Mouse (Mus musculus) MN1 (cell line): ENCODE measurements around the gene Btbd1.

Experiments
- DNase-seq: peaks from one replicate; pipeline ENCODE4 v3.0.0-alpha.2; 2016; ENCODE audit warnings: low spot score

Gene Btbd1

DNA sequence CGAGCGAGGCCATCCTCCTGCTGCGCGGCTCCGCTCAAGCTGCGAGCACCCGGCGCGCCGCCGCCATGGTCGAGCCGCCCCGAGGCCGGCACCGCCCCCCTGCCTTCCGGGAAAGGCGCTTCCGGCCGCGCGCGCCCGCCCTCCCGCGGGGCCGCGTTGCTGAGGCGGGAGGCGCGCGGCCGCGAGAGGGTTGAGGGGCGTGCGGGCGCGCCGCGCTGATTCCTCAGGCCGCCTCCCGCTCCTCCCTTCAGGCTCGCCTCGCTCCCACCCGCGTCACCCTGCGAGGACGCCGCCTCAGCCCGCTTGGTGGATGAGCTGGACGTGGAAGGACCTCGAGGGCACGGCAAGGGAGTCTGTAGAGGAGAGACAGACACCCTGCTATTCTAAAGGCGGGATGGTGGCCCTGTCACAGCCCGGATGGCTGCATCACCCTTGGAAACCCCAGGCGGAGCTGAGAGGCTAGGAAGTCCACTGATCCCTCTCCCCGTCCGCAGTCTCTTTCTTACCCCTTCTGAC lies at the start of gene Btbd1:
Gene Btbd1 (minus strand): TSS at position 53 of the 516 bp plus-strand sequence.
- peak; percentile 92 for DNase-seq

DNA sequence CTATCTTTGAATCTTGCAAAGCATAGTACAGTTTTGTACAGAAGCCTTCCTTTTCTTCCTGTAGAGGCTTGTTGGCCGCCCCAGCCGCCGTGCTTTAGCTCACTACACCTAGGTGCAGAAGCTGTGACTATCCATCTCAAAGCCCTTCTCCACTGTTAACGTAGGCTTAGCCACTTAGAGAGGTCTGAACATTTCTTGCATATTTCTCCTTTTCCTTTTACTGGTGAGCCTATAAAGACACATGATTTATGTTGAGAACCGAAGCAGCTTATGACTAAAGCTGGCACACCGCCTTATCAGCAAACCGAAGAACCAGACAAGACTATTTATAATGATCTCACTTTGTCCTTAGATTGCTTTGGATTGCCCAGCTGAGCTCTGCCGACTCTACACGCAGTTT lies 46.1 kb upstream of the Btbd1 start:
- no peak for DNase-seq

DNA sequence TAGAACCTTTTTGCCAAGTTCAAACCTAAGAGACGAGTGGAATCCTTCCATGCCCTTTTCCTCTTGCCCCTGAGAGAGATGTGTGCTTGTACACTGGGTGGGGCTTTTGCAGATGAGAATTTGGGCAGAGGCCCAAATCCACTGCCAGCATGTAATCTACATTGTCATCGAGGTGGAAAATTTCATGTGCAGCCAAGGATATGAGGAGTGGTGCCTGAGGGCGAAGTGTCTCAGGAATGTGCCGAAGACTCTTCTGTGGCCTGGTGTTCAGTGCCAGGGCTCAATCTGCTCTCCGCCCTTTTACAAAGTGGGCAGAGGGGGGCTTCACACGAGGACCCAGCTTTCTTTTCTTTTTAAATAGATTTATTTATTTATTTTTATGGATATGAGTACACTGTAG lies 45.4 kb upstream of the Btbd1 start:
- DNase-seq, result no peak

DNA sequence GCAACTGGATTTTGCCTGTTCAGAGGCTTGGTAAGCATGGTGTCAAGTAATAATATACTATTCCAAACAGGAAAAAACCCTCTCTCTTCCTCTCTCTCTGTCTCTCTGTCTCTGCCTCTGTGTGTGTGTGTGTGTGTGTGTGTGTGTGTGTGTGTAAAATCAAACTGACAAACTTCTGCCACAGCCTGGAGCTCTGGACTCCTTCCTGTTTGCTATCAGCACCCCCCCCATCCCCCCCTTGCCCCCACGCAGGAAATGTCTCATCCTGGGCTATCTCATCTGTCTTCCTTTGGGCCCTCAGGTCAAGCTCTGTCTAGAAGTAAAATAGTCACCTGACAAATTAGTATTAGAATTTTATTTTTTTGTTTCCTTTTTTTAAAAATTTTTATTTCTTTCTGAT lies 44.6 kb upstream of the Btbd1 start:
- no peak for DNase-seq

DNA sequence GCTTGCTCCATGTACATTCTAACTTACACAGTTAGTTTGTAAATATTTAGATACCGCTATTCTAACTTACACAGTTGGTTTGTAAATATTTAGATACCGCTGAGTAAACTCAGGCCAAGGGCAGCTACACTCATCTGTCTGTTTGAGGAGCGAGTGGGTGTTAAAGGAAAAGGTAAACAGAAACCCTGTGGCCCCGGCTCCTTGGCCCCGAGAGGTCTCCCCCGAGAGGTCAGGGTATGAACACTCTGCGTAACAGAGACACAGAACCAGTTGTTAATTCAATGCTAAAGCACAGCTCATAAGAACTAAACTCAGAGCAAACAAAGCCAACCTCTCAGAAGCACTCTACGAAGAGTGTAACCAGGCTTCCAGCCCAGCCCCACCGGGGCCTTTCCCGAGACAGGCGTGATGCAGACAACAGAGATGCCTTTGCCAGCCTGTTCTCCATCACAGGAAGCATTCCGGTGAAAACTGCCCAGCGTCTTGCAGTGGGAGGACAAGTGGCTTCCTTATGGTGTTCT lies 43.3 kb upstream of the Btbd1 start:
- no peak for DNase-seq

DNA sequence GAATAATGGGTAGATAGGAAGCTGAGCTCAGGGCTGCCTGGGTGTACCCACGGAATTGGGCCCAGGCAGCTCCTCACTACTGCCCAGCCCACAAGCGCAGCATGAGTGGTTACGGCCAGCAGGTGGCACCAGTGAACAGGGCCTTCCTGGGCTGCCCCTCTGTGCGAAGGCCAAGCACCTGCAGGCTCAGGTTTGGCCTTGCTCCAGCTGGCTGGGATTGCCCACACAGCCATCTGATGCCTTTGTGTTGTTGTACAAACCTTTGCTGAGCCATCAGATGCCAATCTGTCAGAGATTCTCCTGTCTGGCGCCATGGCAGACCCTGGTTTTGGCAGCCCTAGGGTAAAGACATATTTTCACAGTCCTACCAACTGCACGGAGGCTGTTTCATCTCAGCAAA lies 38.9 kb upstream of the Btbd1 start:
- peak; percentile 84 for DNase-seq

DNA sequence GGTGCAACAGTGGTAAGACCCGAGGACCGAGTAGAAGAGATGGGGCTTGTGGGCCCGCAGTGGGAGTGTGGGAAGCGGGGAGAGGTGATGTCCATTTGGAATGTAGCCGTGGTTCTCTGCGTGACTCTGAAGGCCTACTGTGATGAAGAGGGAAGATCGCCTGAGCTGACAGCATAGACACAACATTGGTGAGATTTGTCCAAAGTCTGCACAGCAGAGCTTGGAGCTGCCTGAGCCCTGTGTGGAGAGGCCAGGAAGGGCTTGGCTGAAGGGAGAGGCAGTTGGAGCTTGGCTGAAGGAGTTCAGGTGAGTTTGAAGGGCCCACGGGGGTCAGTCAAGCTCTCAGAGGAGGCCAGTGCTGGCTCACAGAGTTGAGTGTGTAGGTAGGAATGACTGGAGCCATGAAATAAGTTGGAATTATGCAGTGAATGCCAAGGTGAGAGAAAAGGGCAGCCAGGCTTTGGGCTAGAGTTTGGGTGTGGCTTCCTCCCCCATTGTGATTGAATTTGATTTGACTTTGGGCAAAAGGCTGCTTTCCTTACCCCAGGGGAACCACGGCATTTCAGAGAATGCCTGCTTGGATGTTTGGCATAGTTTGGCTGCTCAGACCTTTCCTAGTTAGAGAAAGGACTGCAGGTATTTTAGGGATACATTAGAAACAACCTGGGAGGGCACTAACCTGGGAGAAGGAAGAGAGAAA lies 38.1 kb upstream of the Btbd1 start:
- no peak for DNase-seq

DNA sequence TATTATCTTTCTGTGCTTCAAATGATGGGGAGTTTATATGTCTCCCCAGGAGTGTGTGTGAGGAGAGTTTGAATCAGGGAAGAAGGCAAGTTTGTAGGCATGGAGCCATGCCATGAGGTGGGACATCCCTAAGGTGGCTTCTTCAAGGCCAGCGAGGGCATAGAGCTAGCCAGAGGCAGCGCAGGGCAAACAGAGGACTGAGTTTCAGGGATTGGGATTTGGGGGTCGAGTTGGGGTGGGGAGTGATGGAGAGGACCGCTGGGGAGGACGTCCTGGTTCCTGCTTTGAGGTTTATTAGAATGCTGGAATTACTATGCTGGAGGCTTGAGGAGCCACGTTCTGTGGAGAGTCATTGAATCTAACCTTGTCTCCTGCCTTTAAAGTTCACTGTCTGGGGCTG lies 36.7 kb upstream of the Btbd1 start:
- no peak for DNase-seq

DNA sequence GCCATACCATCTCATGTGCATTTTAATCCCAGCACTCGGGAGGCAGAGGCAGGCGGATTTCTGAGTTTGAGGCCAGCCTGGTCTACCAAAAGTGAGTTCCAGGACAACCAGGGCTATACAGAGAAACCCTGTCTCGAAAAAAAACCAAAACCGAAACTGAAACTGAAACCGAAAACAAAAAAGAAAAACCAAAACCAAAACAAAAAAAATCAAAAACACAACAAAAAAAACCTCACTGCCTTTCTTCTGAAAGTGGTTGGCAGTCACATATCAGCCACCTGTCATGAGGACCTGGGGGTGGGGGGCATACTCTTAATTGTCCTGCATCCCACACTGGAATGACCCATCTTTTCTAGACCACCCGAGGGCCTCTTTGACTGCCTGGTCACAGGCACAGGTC lies 35.3 kb upstream of the Btbd1 start:
- DNase-seq, result no peak

DNA sequence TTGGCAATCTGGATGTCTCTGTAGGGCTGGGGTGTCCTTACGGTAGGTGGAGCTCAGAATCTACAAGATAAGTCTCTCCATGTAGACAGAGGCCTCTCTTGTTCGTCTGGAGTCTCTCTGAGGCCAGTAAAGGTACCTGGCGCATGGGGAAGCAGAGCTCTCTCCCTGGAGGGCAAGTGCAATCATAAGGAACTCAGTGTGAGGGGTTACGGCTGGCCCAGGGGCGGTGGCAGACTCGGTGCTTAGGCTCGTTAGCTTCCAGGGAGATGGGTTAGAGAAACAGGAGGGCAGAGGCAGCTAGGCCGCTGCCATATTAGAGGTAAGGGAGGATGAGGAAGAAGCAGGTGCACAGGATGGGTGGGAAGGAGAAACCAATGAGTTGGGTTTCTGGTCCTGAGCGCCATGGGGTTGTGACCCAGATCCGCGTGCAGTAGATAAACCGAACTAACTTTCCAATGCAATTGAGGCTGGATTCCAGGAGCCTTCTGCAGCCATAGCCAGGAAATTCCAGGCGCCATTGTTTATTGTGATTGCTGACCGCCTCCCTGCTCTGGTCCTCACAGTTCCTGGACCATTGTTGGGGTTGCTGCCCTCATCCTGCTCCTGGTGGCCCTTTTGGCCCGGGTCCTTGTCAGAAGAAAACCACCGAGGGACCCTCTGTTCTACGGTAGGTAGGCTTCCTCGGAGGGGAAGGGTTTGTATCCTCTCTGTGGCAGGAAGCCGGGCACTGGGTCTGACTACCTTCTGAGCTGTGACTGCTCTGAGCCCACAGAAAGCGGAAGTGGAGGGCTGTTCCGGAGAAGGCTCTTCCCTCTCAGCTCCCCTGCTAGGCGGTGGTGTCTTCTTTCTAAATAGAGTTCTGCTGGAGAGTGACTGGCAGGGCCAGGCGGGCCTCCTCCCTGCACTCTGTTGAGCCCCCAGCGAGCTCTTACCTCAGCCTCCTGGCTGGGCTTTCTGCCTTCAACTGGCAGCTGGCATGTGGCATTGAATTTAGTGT lies 33.7 kb upstream of the Btbd1 start:
- DNase-seq, result no peak

DNA sequence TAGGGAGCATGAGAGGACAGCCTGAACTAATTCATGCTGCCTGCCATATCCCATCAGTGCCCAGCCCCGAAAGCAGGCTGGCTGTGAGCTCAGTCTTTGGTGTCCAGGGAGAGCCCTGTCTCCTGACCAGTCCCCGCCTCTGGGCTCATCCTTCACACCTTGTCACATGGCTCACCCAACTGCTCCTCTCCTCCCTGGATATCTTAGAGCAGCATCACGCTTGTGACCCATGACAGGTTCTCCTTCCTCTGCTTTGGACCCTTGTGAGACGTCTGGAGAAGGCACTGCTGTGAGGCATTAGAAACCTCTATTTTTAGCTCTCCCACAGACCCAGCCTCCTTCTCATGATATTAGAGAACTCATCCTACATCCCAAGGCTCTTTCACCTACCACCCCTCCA lies 32.7 kb upstream of the Btbd1 start:
- no peak for DNase-seq

DNA sequence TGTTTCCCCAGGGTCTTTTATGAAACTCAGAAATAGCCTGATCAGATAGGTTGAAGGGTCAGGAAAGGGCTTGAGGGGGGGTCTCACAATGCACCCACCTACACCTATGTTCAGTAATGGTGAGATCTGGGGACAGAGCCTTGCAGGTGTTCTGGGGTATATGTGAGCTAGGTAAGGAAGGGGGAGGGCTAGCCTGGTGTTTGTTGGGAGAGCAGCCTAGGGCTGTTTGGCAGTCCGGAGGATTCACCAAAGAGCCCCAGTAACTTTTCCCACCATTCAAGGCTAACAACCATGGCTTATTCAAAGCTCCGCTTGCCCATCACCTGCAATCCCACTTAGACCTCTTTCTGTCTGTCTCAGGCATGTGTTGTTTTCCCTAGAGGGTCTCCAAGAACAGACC lies 32.2 kb upstream of the Btbd1 start:
- DNase-seq, result no peak

DNA sequence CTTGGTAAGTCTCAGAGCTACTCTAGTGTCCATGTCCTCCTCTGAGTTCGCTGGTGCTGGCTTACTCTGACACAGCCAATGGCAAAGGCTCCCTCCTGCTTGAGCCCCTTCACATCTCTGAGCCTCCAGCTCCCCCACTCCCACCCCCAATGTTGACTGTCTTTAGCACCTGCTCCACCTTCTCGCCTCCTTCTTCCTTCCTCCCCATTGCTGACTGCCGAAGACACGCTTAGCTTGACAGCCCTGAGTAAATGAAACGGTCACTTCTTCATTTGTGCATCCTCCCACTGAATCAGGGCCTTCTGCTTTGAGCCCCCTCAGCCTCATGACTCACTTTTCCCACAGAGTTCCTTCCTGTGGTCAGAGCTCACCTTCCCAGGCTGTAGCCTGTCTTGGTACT lies 31.8 kb upstream of the Btbd1 start:
- no peak for DNase-seq

DNA sequence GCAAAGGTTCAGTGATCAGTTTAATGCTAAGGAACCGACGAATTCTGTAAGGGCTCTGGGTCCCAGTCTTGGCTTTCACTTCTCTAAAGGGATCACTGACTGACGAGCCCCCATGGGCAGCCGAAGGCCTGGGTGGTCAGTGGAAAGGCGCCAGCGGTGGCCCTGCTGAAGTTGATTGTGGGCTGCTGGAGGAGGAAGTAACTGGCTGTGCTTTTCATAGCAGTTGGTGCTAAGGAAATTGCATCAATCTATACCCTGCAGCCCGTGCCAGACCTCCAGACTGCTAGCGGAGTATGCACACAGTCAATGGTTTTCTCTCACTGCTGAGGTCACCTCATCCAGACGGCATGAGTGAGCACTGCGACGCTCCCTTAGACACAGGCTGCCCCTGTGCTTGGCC lies 30.8 kb upstream of the Btbd1 start:
- peak; percentile 26 for DNase-seq

DNA sequence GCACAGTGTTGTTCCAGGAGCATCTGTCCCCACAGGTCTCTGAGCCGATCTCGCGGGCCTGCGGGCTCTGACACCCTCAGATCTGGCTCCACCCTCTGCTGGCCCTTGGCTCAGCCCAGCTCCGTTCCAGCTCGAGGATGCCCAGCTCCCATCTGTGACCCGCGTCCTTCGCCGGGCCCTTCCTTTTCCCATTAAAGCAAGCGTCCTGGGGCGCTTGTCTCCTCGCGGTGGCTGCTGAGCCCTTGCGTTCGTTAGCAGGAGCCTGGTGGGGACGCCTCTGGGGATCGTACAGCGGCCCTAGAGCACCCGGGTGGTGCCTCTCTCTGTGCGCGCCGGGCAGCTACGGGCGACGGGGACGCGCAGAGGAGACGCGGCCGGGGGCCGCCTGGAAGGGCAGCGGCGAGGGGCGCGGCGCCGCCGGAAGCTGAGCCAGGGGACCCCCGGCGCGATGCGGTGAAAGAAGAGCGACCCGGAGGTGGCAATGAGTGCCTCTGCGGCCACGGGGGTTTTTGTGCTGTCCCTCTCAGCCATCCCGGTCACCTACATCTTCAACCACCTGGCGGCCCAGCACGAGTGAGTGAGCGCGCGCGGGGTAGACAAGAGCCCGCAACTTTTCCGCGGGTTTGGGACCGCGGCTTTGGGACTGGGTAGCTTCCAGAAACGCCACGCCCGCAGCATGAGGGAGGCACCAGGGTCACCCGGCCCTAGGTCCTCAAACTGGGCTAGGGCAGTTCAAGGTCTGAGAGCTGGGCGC lies 29.9 kb upstream of the Btbd1 start, which contains the start of gene Tm6sf1:
Gene Tm6sf1 (plus strand): TSS at position 34 of the 754 bp plus-strand sequence.
- peak; percentile 78 for DNase-seq

DNA sequence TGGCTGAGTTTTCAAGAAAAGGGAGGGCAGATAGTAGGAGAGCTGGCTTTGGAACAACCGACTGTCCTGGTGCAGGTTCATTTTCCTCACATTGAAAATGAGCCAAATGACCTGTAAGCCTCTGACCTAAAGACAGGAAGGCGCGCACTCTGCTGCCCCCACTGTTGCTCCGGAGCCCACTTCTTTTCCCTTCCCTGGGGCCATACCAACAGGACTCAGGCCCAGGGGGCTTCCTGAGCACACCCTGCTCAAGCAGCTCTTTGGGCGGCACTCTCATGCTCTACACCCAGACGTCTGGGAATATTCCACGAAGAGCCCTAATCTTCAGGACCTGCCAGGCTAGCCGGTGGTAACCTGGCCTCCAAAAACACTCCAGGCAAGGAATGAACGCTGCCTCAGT lies 29.0 kb upstream of the Btbd1 start:
- DNase-seq, result no peak

DNA sequence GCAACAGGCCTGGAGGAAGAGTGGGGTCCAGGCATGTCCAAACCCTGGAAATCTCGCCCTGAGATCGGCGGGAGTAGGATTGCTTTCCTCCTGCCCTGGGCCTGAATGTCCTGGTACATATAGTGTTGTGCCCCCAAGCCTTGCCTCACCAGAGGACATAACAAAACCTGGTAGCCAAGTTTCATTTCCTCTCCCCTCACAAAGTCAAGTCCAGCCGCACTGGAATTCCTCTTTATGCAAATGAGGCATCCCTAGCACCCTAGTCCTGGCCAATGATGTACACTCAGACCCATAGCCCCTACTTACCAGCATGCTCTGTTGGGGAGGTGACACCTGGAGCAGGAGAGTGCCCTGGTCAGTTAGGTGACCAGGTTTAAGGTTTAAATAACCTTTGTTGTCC lies 27.0 kb upstream of the Btbd1 start:
- DNase-seq, result no peak

DNA sequence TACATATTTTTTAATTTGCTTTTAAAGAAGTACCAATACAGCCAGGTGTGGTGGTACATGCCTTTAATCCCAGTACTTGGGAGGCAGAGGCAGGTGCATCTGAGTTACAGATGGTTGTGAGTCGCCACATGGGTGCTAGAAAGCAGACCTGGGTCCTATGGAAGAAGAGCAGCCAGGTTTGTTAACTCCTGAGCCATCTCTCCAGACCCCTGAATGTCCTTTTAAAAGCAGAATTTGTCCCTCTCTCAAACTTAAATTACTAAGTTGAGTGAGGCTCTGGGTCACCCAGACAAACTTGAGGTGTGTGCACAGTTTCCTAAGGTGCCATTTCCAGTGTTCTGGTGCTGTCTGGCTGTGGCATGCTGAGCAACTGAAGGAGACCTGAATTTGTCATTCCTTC lies 26.5 kb upstream of the Btbd1 start, which contains the start of gene Gm10160:
Gene Gm10160 (minus strand): TSS at position 101 of the 400 bp plus-strand sequence.
- no peak for DNase-seq

DNA sequence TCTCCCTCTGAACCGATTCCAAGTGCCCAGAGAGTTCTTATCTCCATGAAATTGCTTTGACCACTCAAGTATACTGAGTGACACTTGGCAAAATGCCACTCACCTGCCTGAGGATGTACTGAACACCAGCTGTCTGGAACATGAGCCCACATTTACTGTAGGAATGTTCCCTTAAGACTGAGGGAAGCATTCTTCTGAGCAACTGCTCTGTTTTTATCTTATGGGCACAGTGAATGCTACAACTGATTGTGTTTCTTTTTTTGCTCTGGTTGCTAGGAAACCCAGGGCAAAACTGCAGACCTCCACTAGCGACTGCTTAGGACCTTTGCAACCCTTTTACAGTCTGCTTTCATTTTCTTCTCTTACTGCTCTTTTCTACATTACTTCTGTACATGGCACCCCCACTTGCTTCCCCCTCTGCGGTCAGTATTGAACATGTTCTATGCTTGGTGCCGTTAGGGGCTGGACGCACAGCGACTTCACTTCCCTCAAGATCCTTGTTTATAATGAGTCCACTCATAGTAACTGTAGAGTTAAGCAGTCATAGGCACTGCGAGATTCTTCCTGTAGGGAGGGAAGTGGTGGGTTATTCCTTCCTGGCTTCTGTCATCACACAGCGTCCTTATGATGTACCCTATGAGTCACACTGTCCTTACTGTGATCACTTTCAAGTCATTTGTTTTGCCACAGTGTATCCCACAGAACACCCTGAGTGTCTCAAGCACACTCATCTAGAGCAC lies 25.5 kb upstream of the Btbd1 start:
- peak; percentile 20 for DNase-seq

DNA sequence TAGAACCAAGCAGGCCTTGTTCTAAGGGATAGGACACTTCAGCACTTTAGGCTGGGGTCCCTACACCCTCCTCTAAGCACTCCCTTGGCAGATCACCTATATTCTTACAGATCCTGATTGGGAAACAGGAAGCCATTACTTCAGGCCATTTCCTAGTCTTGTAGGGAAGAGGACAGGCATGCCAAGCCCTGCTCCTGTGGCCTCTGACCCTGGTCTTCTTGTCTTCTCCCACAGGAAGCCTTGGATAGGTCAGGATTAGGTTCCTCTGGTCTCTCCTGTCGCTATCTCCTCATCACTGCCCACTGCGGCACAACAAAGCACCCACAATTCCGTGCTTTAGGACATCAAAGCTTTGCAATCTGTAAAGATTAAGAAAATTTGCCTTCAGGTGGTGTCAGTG lies 22.5 kb upstream of the Btbd1 start:
- DNase-seq, result no peak

DNA sequence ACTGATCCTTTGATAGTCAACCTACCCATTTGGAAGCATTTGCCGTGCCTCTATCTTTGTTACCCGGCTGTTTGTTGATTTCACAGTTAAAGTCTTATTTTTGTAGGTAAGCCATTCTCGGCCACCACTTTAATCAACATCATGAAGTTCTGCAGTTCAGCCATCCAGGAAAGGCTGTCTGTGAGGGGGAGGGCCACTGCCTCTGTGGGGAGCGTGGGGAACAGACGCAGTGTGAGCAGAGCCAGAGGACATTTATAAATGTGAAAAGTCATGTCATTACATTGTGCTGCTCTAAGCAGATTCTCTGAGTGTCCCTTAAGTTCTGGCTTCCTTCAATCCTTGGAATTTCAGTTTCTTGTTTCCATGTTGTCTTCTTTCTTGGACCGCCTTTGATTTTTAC lies 20.9 kb upstream of the Btbd1 start:
- DNase-seq, result no peak
